Mouse (Mus musculus): ENCODE results near the gene Orc1. TPM values are rescaled to one million over a fixed set of nuclear protein-coding genes. Genes with fewer than 3 reads are reported as not detected.
A peak's percentile ranks its signal among the peaks of the same experiment; 100 is the strongest.

The Orc1 gene
- total RNA-seq (2021), result under 1 TPM in 1 of 2 experiments, not detected in 1; 0.38 TPM
- long read RNA-seq, experiment 1, result 0 reads
- long read RNA-seq, experiment 2, result 0 reads

DNA sequence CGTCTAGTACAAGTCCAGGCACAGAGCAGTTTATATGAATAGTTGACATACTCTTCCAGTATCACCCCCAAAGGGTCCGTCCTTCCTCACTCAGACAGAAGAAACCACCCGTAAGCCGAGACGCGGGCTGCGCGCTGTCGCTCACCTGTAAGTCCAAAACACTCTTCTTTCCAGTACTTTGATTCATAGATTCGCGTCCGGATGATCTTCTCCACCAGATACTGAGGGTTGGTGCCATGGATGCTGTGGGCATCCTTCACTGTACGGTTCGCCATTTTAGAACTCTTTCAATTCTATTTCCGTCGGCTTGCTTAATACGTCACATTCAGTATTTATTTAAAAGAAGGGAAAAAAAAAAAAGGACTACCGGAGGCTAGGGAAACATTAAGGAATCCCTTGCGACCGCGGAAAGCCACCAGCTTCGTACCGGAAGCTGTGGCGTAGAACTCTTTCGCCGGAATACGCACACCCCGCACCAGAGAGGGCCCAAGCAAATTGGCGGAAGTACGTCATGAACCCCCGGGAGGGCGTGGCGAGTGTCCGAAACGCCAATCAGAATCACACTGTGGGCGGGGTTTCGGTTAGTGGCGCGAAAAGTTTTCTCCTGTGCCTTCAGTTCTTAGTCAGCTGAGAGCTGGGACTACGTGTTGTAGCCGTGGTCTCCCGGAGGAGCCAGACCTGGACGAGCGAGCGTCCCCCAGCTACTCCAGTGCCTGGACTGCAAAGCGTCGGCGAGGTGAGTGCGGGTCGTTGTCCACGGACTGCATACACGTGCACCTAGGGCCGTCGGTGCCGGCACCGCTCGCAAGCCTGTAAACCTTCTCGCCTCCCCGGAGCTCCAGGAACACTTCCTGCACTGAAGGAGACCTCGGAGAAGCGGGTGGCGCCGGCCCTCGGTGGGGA is at the start of gene Orc1, which contains the start of gene Prpf38a:
Orc1 (plus strand) TSS at position 584 of the 903 bp plus-strand sequence.
Prpf38a (minus strand) TSS at position 497 of the 903 bp plus-strand sequence.
- no peak for TF ChIP-seq CTCF (IDR thresholded peaks at IDR 0.05)
- DNase-seq, result peak; percentile 97
- peak within 1 kb of the TSS; percentile 91 for H3K27ac ChIP-seq
- peak within 1 kb of the TSS; percentile 97 for H3K4me3 ChIP-seq
- intact Hi-C loops (cut with DNase I), result loop anchor here (2.0 kb wide), 1 partner anchor 40 kb away; the partner anchor contains the start of gene Cc2d1b

DNA sequence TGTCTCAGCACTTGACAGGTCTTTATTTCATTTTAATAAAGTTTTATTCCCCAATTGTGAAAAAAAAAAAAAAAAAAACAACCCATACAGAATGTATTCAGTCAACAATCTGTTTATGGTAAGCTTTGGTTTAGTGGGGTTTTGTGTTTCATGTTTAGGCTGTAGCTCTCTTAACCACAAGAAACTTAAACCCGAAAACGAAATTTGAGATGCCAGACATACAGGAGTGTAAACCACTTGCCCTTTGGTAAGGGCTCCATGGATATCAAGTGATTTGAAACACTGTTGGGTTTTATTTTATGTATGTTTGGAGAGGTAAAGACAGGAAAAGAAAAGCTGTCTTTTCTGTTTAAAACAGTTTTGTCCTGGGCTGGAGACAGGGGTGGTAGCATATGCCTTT is 39.5 kb upstream of the Orc1 start:
- TF ChIP-seq CTCF (IDR thresholded peaks at IDR 0.05), result no peak
- Histone ChIP-seq H3K27ac (no peak overlapping the region), H3K4me3 (no peak overlapping the region)
- intact Hi-C loops (cut with DNase I), result no loop called here
- no peak for DNase-seq

DNA sequence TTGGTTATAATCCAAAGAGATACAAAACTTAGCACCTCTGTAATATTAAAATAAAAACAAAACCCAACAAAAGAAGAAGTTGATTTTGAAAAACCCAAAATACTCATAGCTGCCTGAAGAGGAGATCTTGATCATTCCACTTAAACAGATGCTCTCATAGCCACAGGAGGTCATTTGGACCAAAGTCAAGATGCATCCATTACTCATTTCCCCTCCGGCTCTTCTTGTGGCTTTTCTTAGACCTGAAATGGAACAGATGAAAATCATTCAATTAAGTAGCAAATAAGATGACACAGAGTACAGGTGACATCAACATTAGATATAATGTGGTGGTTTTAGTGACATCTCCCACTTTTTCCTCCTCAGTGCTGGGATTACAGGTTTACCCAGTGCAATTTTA is 14.2 kb upstream of the Orc1 start:
- no peak overlapping the region for H3K27ac ChIP-seq
- no peak for TF ChIP-seq CTCF (IDR thresholded peaks at IDR 0.05)
- DNase-seq, result no peak
- no peak overlapping the region for H3K4me3 ChIP-seq
- intact Hi-C loops (cut with DNase I), result loop anchor here (5.0 to 10.0 kb wide), 2 partner anchors 33 to 50 kb away; no protein-coding TSS in a partner anchor

DNA sequence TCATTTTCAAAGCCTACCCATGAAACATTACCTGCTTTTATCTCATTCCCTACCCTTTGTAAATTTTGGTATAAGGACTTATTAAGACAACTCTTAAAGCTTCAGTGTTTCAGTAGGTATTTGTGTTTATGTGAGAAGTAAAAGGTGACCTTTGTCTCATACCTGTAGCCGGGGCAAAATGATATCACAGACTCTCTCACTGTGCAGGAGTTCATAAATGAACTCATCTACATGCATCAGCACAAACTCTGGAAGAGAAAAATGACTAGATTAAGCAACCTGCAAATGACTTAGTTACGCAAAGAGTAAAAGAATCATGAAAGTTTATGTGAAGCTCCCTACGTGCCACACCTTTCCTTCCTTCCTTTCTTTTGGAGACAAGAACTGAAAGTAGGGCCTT is 6.6 kb upstream of the Orc1 start:
- intact Hi-C loops (cut with DNase I), result loop anchor here (5.0 kb wide), 1 partner anchor 235 kb away; no protein-coding TSS in a partner anchor
- H3K4me3 ChIP-seq, result no peak overlapping the region
- H3K27ac ChIP-seq, result no peak overlapping the region
- no peak for DNase-seq
- no peak for TF ChIP-seq CTCF (IDR thresholded peaks at IDR 0.05)

DNA sequence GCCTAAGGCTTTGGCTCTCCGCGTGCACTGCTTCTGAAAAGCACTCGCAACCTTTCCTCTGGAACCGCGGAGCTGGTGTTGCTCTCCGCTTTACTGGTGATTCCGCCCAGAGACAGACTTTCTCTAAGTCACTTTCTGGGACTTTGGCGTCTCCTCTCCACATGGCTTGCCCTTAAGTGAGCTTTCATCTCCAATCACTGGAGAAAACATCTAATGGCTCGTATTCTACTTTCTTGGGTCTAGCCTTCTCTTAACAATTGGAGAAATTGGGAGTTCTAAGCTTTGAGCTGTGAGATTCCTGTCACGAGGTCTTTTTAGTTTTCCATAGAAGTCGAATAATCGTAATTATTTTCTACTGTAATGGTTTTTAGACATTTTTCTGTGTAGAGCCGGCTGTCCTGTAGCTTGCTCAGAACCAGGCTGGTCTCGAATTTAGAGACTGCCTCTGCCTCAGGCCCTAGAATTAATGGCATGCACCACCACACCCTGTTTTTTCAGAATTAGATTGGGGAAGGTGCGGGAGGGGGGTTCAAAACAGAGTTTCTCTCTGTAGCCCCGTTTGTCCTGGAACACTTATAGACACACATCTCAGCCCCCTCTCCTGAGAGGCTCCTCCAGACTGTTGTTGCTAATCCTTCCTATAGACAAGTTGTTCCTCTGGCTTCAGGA is 654 bp downstream of the Orc1 start:
- DNase-seq, result no peak
- TF ChIP-seq CTCF (IDR thresholded peaks at IDR 0.05), result no peak
- Histone ChIP-seq H3K27ac (peak overlapping the region; percentile 91), H3K4me3 (peak overlapping the region; percentile 97)
- intact Hi-C loops (cut with DNase I), result loop anchor here (2.0 kb wide), 1 partner anchor 39 kb away; the partner anchor contains the start of gene Cc2d1b

DNA sequence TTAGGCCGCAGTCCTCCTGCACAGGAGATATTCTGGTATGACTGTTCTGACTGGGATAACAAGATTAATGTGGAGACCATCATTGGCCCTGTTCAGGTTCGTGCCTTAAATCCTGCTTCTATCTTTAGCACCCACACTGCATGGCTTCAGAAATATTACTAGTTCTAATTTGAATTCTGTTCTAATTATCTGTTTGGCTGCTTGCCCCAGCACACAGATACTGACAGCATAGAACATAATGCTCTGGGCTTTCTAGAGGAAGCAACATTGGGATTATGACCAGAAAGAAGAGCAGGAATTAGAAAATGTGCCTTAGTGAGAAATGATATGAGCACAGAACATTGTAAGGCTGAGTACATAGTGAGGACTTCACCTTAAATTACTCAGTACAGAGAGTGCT is 14.2 kb downstream of the Orc1 start:
- intact Hi-C loops (cut with DNase I), result no loop called here
- Histone ChIP-seq H3K27ac (no peak overlapping the region), H3K4me3 (no peak overlapping the region)
- no peak for TF ChIP-seq CTCF (IDR thresholded peaks at IDR 0.05)
- DNase-seq, result no peak

DNA sequence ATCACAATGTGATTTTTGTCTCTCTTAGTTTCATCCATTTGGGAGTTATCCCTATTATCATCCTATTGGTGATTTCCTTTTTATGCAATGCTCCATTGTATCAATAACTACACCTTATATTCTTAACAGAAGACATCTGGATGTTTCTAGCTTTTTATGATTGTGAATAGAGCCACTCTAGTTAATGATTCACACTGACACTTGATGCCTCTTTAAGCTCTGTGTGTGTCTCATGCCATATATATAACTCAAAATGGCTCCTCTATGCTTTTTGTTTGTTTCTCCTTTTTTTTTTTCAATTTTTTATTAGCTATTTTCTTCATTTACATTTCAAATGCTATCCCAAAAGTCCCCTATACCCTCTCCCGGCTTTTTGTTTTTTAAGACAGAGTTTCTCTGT is 16.6 kb downstream of the Orc1 start:
- Histone ChIP-seq H3K27ac (no peak overlapping the region), H3K4me3 (no peak overlapping the region)
- no peak for DNase-seq
- intact Hi-C loops (cut with DNase I), result no loop called here
- TF ChIP-seq CTCF (IDR thresholded peaks at IDR 0.05), result no peak

DNA sequence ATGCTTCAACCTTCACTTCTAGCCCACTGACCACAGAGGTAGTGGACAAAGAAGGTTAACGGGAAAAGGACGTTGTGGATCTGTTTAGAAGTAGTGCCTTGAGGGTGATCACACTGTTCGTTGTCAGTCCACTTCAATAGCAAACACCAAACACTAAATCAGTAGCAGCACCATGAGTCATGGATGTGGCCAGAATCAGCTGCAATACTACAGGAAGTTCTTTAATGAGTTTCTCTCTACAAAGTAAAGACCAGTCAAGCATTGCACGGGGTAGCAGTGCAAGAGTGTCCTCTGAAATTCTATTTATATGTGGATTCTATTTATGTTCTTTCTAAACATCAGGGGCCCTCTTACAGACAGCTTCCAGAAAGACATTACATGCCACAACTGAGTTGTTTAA is 19.1 kb downstream of the Orc1 start:
- Histone ChIP-seq H3K4me3 (no peak overlapping the region), H3K27ac (no peak overlapping the region)
- DNase-seq, result no peak
- intact Hi-C loops (cut with DNase I), result no loop called here
- no peak for TF ChIP-seq CTCF (IDR thresholded peaks at IDR 0.05)

DNA sequence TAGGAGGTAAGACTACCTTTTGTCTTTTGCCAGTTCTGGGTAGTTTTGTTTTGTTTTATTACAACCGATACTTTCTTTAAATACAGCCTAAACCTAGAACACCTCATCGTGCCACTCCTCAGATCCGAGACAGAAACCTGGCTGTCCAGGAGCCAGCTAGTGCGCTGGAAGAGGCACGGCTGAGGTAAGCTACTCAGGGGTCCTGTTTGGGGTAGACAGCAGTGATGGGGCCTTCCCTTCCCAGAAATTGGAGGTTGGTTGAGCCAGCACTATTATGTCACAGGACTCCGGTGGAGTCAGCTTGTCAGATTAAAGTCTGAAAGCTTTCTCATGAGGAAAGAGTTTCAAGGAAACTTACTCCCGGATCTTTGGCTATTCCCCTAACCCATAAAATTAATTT is 22.6 kb downstream of the Orc1 start:
- H3K4me3 ChIP-seq, result no peak overlapping the region
- DNase-seq, result no peak
- intact Hi-C loops (cut with DNase I), result no loop called here
- TF ChIP-seq CTCF (IDR thresholded peaks at IDR 0.05), result no peak
- no peak overlapping the region for H3K27ac ChIP-seq

DNA sequence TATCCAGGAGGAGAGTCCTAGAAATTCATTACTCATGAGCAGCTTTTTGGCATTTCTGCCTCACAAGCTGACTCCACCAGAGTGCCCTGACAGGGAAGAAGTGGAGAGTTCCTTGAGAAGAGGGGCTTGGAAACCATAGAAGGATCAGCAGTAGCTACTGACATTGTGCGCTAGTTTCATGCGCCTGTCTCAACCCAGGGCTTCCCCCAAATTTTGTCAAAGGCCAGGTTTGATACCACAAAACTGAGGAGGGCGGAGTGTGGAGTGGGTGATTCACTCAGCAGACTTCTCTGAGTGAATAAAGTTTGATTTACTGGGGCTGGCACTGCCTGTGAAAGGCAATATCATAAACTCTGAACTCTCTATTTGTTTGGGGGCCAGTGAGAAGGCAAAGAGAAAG is 29.4 kb downstream of the Orc1 start:
- intact Hi-C loops (cut with DNase I), result no loop called here
- Histone ChIP-seq H3K4me3 (no peak overlapping the region), H3K27ac (no peak overlapping the region)
- no peak for TF ChIP-seq CTCF (IDR thresholded peaks at IDR 0.05)
- DNase-seq, result no peak

DNA sequence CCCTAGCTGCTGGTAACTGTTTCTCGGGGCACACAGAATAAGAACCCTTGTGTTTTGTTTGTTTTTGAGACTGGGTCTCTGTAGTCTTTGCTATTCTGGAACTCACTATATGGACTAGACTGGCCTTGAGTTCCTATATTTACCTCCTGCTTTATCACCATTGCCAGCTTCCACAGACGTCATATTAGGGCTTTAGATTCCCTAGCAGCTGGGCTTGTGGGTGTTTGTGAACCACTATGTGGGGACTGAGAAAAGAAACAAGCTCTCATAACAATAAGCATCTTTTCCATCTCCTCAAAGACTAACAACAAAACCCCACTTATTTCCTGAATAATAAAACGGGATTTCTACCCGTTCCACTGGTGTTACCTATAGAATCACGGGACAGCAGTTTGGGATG is 31.7 kb downstream of the Orc1 start:
- no peak for TF ChIP-seq CTCF (IDR thresholded peaks at IDR 0.05)

DNA sequence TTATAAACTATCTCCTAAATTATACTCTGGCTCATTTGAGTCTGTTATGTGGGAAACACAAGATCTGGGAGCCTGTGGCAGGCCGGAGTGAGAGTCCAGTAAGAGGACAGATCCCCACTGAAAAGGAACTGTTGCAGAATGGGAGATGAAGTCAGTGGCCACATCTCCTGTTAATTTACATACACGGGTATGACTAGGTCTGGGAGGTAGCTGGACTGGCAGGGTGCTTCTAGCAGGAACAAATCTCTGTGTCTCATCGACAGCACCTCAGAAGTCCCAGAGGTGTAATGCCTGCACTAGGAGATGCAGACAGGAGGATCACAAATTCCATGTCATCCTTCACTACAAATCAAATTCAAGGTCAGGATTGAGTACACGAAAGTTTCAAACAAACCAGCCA is 39.4 kb downstream of the Orc1 start:
- intact Hi-C loops (cut with DNase I), result loop anchor here (2.0 to 10.0 kb wide), 2 partner anchors 40 to 284 kb away; partner anchors contain the start of genes Orc1 and Prpf38a
- peak overlapping the region; percentile 97 for H3K4me3 ChIP-seq
- H3K27ac ChIP-seq, result no peak overlapping the region
- no peak for DNase-seq
- TF ChIP-seq CTCF (IDR thresholded peaks at IDR 0.05), result no peak

More for the DNA sequence above, 31.7 kb downstream of the Orc1 start:
- DNase-seq, result no peak
- intact Hi-C loops (cut with DNase I), result loop anchor here (10.0 kb wide), 1 partner anchor 276 kb away; no protein-coding TSS in a partner anchor
- H3K27ac ChIP-seq, result no peak overlapping the region
- H3K4me3 ChIP-seq, result no peak overlapping the region

DNA sequence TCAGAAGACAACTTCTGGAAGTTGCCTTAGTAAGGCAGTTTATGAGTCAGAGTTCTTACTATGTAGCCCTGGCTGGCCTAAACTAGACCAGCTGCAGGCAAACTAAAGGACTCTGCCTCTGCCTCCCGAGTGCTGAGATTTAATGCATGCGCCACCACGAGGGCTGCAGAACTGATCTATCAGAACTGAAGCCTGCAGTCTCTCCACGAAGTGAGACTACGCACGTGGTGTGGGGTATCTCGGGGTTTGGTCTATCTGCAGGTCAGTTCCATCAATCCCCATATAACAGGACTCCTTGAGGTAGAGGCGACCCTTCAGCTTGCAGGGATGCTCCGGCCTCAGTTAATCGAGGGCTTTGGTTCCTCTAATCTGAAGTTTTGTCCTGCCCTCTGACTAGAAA is 39.9 kb downstream of the Orc1 start:
- peak overlapping the region; percentile 94 for H3K27ac ChIP-seq
- intact Hi-C loops (cut with DNase I), result loop anchor here (2.0 to 10.0 kb wide), 2 partner anchors 40 to 284 kb away; partner anchors contain the start of genes Orc1 and Prpf38a
- no peak for DNase-seq
- peak overlapping the region; percentile 97 for H3K4me3 ChIP-seq
- no peak for TF ChIP-seq CTCF (IDR thresholded peaks at IDR 0.05)
